Mouse (Mus musculus) splenic B cell, adult 2 months (primary cell): Measurements from ENCODE around the gene Gm5168.
"Not testable (repeated sequence)": the region's sequence is repeated elsewhere in the genome, so short reads cannot be mapped to it uniquely, and the experiment has no call there.

Experiments used
- DNase-seq: peaks from one replicate; pipeline ENCODE4 v3.0.0-alpha.2; 2011; ENCODE audit warnings: low read depth, low spot score
- H3K27me3 ChIP-seq: 2 replicates; pipeline ENCODE4 v1.6.1; 2012; ENCODE audit warnings: mild to moderate bottlenecking, low read length, moderate library complexity, mixed read lengths; ENCODE audit not compliant: control insufficient read depth, poor library complexity, insufficient read depth, severe bottlenecking
- H3K36me3 ChIP-seq: 2 replicates; pipeline ENCODE4 v1.6.1; 2012; ENCODE audit warnings: mild to moderate bottlenecking, low read length, moderate library complexity, mixed read lengths; ENCODE audit not compliant: control insufficient read depth, poor library complexity, insufficient read depth, severe bottlenecking

Gm5168 gene

GRCm38 (mm10) chrX:26050941-26051340 is at the start of gene Gm5168:
Gene Gm5168 (minus strand): TSS chrX:26051041.
- not testable (repeated sequence) for H3K27me3 ChIP-seq, DNase-seq, H3K36me3 ChIP-seq
